Mouse (Mus musculus): Measurements from ENCODE around the gene Krtcap2. TPM values are rescaled to one million over a fixed set of nuclear protein-coding genes. Genes with fewer than 3 reads are reported as not detected.
A peak's percentile ranks its signal among the peaks of the same experiment; 100 is the strongest.

The Krtcap2 gene
- total RNA-seq, 2 experiments from 2014 or later = 290 to 294 TPM

DNA sequence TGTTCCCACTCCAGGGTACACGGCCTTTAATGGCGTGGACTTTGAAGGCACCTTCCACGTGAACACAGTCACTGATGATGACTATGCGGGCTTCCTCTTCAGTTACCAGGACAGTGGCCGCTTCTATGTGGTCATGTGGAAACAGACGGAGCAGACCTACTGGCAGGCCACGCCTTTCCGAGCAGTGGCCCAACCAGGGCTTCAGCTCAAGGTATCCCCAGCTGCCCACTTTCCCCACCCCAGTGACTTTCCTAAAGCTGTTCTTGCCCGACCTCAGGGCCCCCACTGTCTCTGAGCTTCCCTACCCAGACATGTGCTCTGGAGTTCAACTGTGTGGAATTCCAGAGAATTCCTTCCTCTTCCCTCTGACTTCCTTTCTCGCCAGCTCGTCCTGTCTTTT is 21.0 kb upstream of the Krtcap2 start:
- ATAC-seq (replicated peaks; ENCODE audit: poor library complexity) = no peak

DNA sequence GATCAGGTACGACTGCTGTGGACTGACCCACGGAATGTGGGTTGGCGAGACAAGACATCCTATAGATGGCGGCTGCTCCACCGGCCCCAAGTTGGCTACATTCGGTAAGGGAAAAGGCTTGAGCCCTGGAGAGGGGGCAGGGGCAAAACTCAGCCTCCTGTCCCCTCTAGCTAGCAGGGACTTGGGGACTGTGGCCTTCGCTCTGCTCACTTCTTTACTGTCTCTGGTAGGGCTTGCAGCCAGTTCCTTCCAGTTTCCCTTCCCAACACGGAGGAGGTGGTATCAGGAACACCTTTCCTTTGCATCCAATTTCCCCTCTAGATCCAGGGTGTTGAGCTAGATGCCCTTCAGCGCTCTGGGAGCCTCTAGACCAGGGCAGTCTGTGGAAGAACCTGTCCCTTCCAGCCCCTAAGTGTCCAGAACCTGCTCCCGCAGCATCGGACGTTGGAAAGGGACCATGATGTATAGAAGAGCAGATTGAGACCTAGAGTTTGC is 20.4 kb upstream of the Krtcap2 start:
- no peak for ATAC-seq (replicated peaks; ENCODE audit: poor library complexity)

DNA sequence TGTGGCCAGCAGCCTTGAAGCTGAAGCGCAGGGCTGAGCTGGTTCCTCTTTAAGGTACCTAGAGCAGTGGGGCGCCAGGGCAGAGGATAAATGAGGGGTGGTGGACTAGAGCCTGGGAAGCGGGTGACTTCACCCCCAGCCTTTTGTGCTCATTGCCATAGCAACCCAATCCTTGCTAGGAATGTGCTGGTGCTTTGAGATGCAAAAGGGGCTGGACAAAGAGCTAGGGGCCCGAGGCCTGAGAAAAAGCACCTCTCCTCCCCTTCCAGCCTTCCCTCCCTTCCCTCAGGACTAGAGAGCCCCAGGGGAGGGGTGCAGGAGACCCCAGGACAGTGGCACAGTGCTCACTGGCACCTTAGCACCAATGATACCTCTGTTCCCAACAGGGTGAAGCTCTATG is 19.8 kb upstream of the Krtcap2 start:
- ATAC-seq (replicated peaks; ENCODE audit: poor library complexity) = no peak

DNA sequence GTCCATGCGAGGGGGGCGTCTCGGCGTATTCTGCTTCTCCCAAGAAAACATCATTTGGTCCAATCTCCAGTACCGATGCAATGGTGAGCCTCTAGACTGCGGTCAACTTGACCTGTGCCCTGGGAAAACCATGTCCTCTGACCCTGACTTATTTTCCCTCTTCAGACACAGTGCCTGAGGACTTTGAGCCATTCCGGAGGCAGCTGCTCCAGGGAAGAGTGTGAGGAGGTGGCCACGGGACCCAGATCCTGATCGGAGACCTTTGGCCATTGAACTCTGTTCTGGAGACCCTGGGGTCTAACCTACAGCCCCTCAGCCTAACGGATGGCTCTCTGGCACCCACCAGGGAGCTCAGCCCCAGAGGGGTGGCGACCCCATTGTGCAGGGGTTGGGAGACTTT is 19.4 kb upstream of the Krtcap2 start:
- ATAC-seq (replicated peaks; ENCODE audit: poor library complexity) = no peak

DNA sequence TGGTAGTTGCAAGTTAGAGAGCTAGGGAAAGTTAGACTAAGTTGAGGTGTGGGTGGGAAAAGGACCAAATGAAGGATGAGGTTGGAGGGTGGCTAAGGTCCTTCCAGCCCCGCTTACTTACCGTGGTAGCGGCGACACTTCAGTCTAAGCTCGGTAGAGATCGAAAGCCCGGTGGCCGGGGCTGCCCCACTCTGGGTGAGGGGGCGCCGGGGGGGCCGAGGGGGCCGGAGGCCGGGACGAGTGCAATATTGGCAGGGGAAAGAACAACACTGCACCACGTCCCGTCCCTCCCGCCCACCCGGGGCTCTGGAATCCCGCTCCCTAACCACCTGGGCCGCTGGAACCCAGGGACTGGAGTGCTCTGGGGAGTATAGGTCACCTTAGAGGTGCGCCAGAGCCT is 18.9 kb upstream of the Krtcap2 start, which contains the start of gene Mtx1:
Mtx1 (minus strand) TSS at position 189 of the 400 bp plus-strand sequence.
- ATAC-seq (replicated peaks; ENCODE audit: poor library complexity) = no peak

DNA sequence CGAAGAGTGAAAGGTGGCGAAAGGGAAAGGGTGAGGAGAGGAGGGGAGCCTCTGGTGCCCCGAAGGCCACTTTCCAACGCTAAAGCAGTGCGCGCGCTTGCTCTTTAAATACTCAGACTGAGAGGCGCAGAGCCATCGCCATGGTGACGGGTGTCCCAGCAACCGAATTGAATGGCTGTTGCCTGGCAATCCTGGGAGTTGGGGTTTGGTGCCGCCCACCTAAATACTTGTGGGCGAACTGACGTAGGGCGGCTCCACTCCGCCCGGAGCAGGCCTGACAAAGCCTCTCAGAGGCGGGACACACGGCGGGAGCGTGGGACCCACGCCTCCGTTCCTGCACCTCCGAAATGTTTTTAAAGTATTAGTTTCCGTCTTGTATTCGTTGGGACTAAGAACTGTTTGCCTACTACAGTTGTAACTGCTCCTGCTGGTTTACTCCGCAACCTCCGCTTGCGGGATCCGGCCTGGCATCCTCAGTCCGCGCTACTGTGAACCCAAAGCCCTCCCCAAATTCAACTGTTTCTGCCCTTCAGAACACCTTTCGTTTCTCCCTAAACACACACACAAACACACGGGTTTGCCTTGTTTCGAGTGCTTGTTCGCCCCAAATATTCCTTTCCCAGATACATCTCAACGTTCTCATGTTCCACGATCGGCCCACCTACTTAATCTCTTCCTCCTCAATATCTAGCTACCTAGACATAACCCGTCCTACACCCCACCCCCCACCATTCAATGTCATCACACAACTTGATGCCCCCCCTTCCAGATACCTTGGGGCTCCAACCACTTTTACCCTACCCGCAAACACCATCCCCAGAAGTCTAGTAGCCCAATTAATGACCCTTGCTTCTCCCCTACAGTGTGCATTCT is 18.2 kb upstream of the Krtcap2 start:
- peak; percentile 68 for ATAC-seq (replicated peaks; ENCODE audit: poor library complexity)

DNA sequence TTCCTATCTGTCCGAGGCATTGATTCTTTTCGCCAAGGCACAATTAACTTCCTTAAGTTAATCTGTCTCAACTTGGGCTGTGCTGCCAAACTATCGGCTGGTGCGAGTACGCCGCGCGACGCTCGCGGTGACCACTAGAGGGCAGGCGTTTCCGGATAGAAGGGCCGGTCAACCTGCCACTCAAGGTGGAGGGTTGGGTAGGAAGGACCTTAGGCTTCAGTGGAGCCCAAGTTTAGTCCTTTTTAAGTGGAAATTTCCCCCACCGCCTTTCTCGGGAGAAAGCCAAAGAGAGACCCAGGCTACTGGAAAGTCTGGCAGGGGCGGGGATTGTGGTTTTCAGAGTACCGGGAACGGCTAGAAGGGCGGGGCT is 17.6 kb upstream of the Krtcap2 start:
- ATAC-seq (replicated peaks; ENCODE audit: poor library complexity) = peak; percentile 85

DNA sequence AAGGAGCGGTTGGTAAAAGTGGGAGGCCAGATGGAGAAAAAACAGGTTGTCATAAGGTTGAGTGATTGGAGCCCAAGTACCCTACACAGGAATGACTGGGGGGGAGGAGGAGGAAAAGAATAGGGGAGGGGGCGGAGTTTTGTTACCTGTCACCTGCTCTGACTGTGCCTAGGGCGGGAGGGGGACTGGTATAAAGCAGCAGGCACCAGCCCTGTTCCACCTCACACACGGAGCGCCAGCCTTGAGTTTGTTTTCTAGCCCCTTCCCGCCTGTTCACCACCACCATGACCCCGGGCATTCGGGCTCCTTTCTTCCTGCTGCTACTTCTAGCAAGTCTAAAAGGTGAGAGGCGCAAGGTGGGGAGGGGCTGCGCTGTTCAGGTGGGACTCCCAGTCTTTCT is 16.9 kb upstream of the Krtcap2 start, which contains the start of gene Muc1:
Muc1 (plus strand) TSS at position 222 of the 400 bp plus-strand sequence.
- no peak for ATAC-seq (replicated peaks; ENCODE audit: poor library complexity)

DNA sequence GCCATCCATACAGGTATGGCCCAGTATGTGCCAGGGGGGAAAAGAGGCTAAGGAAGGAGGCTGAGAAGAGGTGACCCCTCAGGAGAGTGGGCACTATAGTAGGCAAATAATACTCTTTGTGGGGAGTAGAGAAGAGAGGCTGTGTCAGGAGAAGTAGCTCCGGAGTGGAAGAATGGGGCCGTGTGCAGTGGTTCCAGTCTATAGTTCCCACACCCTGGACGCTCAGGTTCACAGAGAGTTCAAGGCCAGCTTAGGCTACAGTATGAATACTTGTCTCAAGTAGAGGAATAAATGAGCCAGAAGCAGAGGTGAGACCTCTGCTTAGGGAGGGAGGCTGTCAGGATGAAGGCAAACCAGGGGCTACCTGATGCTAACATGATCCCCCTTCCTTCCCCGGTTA is 16.5 kb upstream of the Krtcap2 start:
- no peak for ATAC-seq (replicated peaks; ENCODE audit: poor library complexity)

DNA sequence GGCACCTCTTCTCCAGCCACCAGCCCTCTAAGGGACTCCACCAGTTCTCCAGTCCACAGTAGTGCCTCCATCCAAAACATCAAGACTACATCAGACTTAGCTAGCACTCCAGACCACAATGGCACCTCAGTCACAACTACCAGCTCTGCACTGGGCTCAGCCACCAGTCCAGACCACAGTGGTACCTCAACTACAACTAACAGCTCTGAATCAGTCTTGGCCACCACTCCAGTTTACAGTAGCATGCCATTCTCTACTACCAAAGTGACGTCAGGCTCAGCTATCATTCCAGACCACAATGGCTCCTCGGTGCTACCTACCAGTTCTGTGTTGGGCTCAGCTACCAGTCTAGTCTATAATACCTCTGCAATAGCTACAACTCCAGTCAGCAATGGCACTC is 15.2 kb upstream of the Krtcap2 start:
- ATAC-seq (replicated peaks; ENCODE audit: poor library complexity) = no peak

DNA sequence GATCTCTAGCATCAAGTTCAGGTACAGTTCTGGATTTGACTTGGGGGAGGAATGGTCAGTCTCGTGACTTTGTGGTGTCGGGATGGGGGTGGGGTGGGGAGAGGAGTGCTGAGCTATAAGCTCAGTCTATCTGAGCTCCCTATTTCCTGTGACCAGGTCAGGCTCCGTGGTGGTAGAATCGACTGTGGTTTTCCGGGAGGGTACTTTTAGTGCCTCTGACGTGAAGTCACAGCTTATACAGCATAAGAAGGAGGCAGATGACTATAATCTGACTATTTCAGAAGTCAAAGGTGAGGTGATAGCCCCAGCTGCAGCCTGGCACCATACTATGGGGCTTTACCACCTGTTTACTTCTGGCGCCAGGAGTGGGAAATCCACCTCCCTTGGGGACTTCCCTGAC is 14.4 kb upstream of the Krtcap2 start:
- no peak for ATAC-seq (replicated peaks; ENCODE audit: poor library complexity)

DNA sequence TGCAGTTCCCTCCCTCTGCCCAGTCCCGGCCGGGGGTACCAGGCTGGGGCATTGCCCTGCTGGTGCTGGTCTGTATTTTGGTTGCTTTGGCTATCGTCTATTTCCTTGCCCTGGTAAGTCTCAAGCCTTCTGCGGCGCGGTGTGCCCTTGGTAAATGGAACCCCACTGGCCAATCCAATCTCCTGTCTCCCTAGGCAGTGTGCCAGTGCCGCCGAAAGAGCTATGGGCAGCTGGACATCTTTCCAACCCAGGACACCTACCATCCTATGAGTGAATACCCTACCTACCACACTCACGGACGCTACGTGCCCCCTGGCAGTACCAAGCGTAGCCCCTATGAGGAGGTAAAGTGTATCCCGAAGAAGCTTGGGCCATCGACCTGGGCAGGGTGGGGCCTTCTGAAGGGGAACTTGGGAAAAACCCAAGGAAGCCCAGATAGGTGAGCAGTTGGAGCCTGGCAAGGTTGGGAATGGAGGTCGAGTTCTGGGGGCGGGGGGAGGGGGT is 13.9 kb upstream of the Krtcap2 start:
- ATAC-seq (replicated peaks; ENCODE audit: poor library complexity) = no peak

DNA sequence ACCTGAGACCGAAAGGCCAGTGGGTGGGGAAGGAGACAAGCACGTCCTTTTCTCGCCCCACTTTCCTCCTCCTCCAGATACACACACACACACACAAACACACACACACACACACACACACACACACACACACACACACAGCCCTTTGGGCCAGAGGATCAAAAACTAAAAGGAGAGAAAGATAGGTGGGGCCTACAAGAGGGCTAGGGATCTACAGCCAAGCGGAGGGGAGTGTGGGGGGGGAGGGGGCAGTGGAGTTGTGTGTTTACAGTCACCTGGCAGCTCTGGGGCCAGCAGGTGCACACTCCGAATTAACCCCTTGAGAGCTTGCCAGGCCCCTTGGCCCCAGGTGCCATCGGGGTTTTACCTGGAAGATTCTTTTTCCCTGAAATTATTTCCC is 13.2 kb upstream of the Krtcap2 start:
- no peak for ATAC-seq (replicated peaks; ENCODE audit: poor library complexity)

DNA sequence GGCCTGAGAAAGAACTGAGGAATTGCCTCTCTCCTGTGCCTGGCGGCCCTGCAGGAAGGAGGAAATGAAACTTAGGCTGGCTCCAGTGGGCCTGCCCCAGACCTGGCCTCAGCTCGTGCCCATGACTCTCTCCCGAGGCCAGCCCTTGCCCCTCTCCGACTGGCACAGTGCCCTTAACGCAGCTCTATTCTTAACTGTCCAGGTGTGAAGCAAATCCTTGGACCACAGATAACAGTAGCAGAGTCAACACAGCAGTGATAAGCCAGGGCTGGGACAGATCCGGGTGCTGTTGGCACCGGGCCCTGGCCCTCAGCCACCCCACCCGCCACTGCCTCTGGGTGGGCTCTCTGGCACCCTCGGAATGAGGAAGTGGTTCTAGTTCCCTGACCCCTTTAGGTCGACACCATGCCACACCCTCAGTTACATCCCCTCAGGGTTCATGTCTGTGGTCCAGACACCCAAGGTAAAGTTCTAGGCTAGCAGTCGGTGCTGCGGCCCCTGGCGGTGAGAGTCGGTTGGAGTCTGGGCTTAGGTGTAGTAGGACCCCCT is 12.1 kb upstream of the Krtcap2 start:
- peak; percentile 73 for ATAC-seq (replicated peaks; ENCODE audit: poor library complexity)

DNA sequence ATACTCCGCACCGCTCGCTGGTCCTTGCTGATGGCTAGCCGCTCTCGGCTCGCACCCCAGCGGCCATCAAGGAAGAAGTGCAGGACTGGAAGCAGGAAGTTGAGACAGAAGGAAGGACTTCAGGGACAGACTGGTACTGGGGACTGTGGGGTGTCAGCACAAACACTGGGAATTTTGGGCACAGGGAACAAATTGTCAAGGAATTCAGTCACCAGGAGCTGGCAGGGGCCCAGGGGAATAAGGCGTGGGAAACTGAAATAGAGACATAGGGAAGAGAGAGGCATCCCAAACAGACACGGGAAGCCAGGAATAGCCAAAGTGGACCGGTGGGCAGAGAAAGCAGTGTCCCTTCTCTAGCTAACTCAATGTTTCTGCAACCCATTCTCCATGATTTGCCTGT is 9.2 kb upstream of the Krtcap2 start:
- no peak for ATAC-seq (replicated peaks; ENCODE audit: poor library complexity)

DNA sequence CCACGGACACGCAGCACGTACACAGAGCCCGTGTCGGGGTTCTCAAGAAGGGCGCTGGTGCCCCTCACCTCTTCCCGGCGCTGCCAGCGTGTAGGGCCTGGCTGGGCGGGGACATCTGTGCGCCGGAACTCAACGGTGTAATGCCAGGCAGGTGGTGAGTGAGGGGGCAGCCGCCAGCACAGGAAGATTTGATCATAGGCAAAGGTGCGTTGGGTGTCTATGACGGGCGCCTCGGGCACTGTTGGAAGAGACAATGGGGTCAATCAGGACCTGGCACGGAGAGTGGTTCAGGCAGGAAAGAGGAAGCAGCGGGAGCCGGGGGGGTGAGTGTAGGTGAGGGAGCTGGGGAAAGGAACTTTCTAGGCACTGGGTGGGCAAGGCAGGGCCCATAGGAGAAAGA is 8.1 kb upstream of the Krtcap2 start:
- no peak for ATAC-seq (replicated peaks; ENCODE audit: poor library complexity)

DNA sequence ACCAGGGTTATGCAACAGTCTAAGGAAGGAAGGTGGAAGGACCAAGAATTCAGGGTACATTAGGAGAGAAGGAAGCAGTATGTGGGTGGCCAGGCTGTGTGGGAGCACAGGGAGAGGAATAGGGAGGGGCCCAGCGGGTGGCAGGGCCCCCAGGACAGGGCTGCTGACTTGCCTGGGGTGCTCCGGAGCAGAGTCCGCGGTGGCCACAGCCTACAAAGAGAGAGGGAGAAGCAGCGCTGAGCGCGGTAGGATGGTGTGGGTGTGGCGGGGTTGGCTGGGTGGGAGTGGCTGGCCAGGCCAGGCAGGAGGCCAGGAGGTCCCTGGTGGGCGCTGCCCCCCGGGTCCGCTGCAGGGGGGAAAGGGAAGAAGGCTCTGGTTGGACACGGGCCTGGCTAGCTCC is 7.3 kb upstream of the Krtcap2 start:
- ATAC-seq (replicated peaks; ENCODE audit: poor library complexity) = no peak

DNA sequence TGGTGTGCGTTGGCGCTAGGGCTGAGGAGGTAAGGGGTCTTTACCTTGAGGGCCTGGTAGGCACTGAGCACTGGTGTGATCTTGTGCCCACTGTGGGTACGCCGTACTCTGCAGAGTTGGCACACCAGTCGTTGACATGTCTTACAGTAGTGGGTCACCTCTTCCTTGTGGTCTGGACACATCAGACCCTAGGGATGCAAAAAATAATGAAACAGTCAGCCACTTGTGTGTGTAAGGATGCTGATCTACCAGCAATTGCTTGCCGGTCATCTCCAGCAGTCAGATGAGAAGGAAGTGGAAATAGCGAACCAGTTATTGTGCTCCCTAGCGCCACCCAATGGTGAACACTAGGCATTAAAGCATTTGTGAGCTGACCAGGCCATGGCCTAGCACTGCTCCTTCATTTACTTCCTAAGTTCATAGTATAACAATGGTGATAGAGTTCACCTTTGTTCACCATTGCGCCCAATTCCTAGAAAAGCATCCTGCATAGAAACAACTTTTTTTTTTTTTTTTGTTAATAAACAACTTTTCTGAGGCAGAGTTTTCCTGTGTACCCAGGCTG is 3.4 kb upstream of the Krtcap2 start:
- peak; percentile 46 for ATAC-seq (replicated peaks; ENCODE audit: poor library complexity)

DNA sequence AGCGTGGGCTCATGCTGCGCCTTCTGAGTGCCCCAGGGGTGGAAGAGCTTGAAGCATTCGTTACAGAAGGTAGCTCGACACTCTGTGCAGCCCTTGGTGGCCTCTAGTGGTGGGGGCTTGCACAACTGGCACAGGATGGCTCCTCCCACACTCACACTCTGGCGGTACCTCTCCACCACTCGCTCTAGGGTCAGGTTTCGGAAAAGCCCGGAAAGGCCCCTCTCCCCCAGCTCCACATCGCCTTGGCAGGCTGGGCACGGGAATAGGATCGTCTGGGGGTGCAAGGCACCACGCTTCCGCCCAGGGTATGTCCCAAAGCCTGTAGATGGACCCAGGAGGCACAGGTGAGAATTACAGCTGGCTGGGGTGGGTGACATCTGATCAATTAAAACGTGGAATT is 2.2 kb upstream of the Krtcap2 start:
- peak; percentile 72 for ATAC-seq (replicated peaks; ENCODE audit: poor library complexity)

DNA sequence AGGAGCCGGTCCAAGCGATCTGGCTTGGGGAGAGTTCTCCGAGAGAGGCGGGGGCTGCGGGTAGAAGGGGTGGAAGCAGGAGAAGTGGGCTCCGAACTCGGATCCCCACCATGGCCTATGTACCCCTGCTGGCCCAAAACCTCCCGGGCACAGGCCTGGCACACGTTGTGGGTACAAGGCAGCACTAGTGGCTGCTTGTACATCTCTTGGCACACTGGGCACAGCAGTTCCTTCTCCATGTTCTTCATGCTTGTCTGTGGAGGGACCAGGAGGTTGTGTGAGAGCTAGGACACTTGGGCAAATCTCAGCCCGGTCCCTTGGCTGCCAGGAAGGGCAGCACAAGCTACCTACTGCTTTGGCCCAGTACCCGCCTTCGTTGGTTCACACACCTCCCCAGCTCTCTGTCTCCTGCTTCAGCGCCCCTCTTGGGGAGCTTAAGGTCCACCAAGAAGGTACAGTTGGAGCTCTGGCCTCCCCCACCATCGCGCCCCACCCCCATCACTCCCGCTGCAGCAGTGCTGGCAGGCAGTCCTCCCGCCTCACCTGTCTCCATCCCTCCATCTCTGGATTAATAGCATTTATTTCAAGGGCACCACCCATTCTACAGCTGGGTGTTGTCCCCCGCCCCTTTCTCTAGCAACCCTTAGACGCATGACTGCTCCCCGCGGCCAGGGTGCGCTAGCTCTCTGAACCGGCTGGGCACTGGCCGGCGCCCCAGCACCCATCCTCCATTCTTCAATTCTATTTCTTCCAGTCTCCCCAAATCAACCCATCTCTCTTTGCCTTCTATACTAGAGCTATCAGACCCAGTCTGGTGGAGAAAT is 1.4 kb upstream of the Krtcap2 start:
- peak; percentile 24; the same call in 1 of the 2 replicates for ATAC-seq (replicated peaks; ENCODE audit: poor library complexity)

Data from megakaryocyte progenitor cell, adult 5-6 weeks (primary cell).